Mouse (Mus musculus): Measurements from ENCODE around the gene Ergic1. TPM values are rescaled to one million over a fixed set of nuclear protein-coding genes. Genes with fewer than 3 reads are reported as not detected.

The Ergic1 gene
- total and polyA plus RNA-seq, 2 experiments from 2014 or later = 103 to 186 TPM

GRCm38 (mm10) chr17:26665600-26665999 is 104.3 kb downstream of the Ergic1 start:
- no peak for DNase-seq
- WGBS = 87% methylated on average over 4 of the region's 4 CpGs
- H3K4me2 ChIP-seq (ENCODE audit: low read depth) = no peak overlapping the region

GRCm38 (mm10) chr17:26671268-26671667 is 110.0 kb downstream of the Ergic1 start:
- Histone ChIP-seq H3K9ac (no peak overlapping the region), H3K4me3 (ENCODE audit: low read depth, low read length) (no peak overlapping the region), H3K36me3 (ENCODE audit: insufficient read depth) (no peaks in the 10 kb centered on the region), H3K9me3 (ENCODE audit: low read length) (no peaks in the 10 kb centered on the region), H3K27ac (ENCODE audit: low read depth, low read length) (no peak overlapping the region), H3K27me3 (ENCODE audit: insufficient read depth, low read length) (no peaks in the 10 kb centered on the region; the same call in 1 of the 2 replicates), H3K4me1 (ENCODE audit: insufficient read depth) (no peaks in the 10 kb centered on the region), H3K4me2 (ENCODE audit: low read depth) (no peak overlapping the region)
- no peak for DNase-seq
- no peak for TF ChIP-seq CTCF (IDR thresholded peaks at IDR 0.05; ENCODE audit: low read depth)
- WGBS = 49% methylated on average over 4 of the region's 4 CpGs
- ATAC-seq = no peak

More at GRCm38 (mm10) chr17:26665600-26665999, 104.3 kb downstream of the Ergic1 start:
- TF ChIP-seq CTCF (IDR thresholded peaks at IDR 0.05; ENCODE audit: low read depth) = no peak
- peaks cover 6% of the 10 kb centered on the region; the same call in 1 of the 2 replicates for H3K4me1 ChIP-seq (ENCODE audit: insufficient read depth)
- no peak overlapping the region for H3K27ac ChIP-seq (ENCODE audit: low read depth, low read length)
- H3K27me3 ChIP-seq (ENCODE audit: insufficient read depth, low read length) = no peaks in the 10 kb centered on the region
- no peaks in the 10 kb centered on the region for H3K36me3 ChIP-seq (ENCODE audit: insufficient read depth)
- no peak overlapping the region for H3K9ac ChIP-seq
- H3K9me3 ChIP-seq (ENCODE audit: low read length) = no peaks in the 10 kb centered on the region
- no peak for ATAC-seq
- no peak overlapping the region for H3K4me3 ChIP-seq (ENCODE audit: low read depth, low read length)

- Histone ChIP-seq H3K4me3 (ENCODE audit: low read depth, low read length) (peak overlapping the region; percentile 89), H3K27ac (ENCODE audit: low read depth, low read length) (peak overlapping the region; percentile 95), H3K27me3 (ENCODE audit: insufficient read depth, low read length) (no peaks in the 10 kb centered on the region; the same call in 1 of the 2 replicates), H3K4me2 (ENCODE audit: low read depth) (peak overlapping the region; percentile 67), H3K9me3 (ENCODE audit: low read length) (no peaks in the 10 kb centered on the region), H3K4me1 (ENCODE audit: insufficient read depth) (peaks cover 11% of the 10 kb centered on the region), H3K9ac (peak overlapping the region; percentile 91), H3K36me3 (ENCODE audit: insufficient read depth) (0 out of 2 replicates have a peak, but pooled peaks cover 2% of the 10 kb centered on the region)
- WGBS = 23% methylated on average over 7 of the region's 7 CpGs
- DNase-seq (no peak), ATAC-seq (peak; percentile 46)
- no peak for TF ChIP-seq CTCF (IDR thresholded peaks at IDR 0.05; ENCODE audit: low read depth)
Measured at GRCm38 (mm10) chr17:26675845-26676244, 114.6 kb downstream of the Ergic1 start.

GRCm38 (mm10) chr17:26676252-26676615 is 114.9 kb downstream of the Ergic1 start:
- WGBS = under 1% methylated on average over 30 of the region's 30 CpGs
- no peak for TF ChIP-seq CTCF (IDR thresholded peaks at IDR 0.05; ENCODE audit: low read depth)

GRCm38 (mm10) chr17:26676616-26677376 is 115.5 kb downstream of the Ergic1 start:
- 2% methylated on average over 26 of the region's 26 CpGs for WGBS
- DNase-seq (peak; percentile 85), ATAC-seq (peak; percentile 93)
- H3K9ac ChIP-seq = peak overlapping the region; percentile 91
- H3K27ac ChIP-seq (ENCODE audit: low read depth, low read length) = peak overlapping the region; percentile 95
- H3K9me3 ChIP-seq (ENCODE audit: low read length) = no peaks in the 10 kb centered on the region
- peak overlapping the region; percentile 89 for H3K4me3 ChIP-seq (ENCODE audit: low read depth, low read length)
- peaks cover 11% of the 10 kb centered on the region for H3K4me1 ChIP-seq (ENCODE audit: insufficient read depth)
- H3K4me2 ChIP-seq (ENCODE audit: low read depth) = peak overlapping the region; percentile 67
- 0 out of 2 replicates have a peak, but pooled peaks cover 2% of the 10 kb centered on the region for H3K36me3 ChIP-seq (ENCODE audit: insufficient read depth)
- TF ChIP-seq CTCF (IDR thresholded peaks at IDR 0.05; ENCODE audit: low read depth) = peak; percentile 45; the same call in 1 of the 2 replicates
- H3K27me3 ChIP-seq (ENCODE audit: insufficient read depth, low read length) = no peaks in the 10 kb centered on the region; the same call in 1 of the 2 replicates

More at GRCm38 (mm10) chr17:26676252-26676615, 114.9 kb downstream of the Ergic1 start:
- H3K4me1 ChIP-seq (ENCODE audit: insufficient read depth) = peaks cover 11% of the 10 kb centered on the region
- H3K9me3 ChIP-seq (ENCODE audit: low read length) = no peaks in the 10 kb centered on the region
- peak overlapping the region; percentile 91 for H3K9ac ChIP-seq
- peak overlapping the region; percentile 89 for H3K4me3 ChIP-seq (ENCODE audit: low read depth, low read length)
- DNase-seq = peak; percentile 94
- H3K36me3 ChIP-seq (ENCODE audit: insufficient read depth) = 0 out of 2 replicates have a peak, but pooled peaks cover 2% of the 10 kb centered on the region
- no peaks in the 10 kb centered on the region; the same call in 1 of the 2 replicates for H3K27me3 ChIP-seq (ENCODE audit: insufficient read depth, low read length)
- H3K27ac ChIP-seq (ENCODE audit: low read depth, low read length) = peak overlapping the region; percentile 95
- peak; percentile 95 for ATAC-seq
- H3K4me2 ChIP-seq (ENCODE audit: low read depth) = peak overlapping the region; percentile 67

- peaks cover 3% of the 10 kb centered on the region; the same call in 1 of the 2 replicates for H3K36me3 ChIP-seq (ENCODE audit: insufficient read depth)
- ATAC-seq (no peak), DNase-seq (no peak)
- 64% methylated on average over 7 of the region's 7 CpGs for WGBS
- no peaks in the 10 kb centered on the region for H3K9me3 ChIP-seq (ENCODE audit: low read length)
- H3K27ac ChIP-seq (ENCODE audit: low read depth, low read length) = no peak overlapping the region
- H3K4me2 ChIP-seq (ENCODE audit: low read depth) = peak overlapping the region; percentile 67
- no peak for TF ChIP-seq CTCF (IDR thresholded peaks at IDR 0.05; ENCODE audit: low read depth)
- H3K9ac ChIP-seq = peak overlapping the region; percentile 22; the same call in 1 of the 2 replicates
- no peaks in the 10 kb centered on the region; the same call in 1 of the 2 replicates for H3K27me3 ChIP-seq (ENCODE audit: insufficient read depth, low read length)
- no peak overlapping the region; the same call in 1 of the 2 replicates for H3K4me3 ChIP-seq (ENCODE audit: low read depth, low read length)
- H3K4me1 ChIP-seq (ENCODE audit: insufficient read depth) = peaks cover 11% of the 10 kb centered on the region
Measured at GRCm38 (mm10) chr17:26677711-26678637, 116.7 kb downstream of the Ergic1 start.

All from forebrain, postnatal 0 days (tissue).